Mouse (Mus musculus) kidney, adult 8-10 months (tissue): ENCODE measurements around the gene Hip1r.
A peak's percentile ranks its signal among the peaks of the same experiment; 100 is the strongest.

ENCODE experiments used
- DNase-seq, 2 experiments: peaks; one replicate each; pipeline ENCODE4 v3.0.0; 2022

Gene Hip1r

GRCm38 (mm10) chr5:123997811-123998210 is 24.4 kb downstream of the Hip1r start:
- DNase-seq: no peak

- no peak for DNase-seq
Observed at GRCm38 (mm10) chr5:123998370-123998769, 24.9 kb downstream of the Hip1r start.

GRCm38 (mm10) chr5:124000824-124001223 is 27.4 kb downstream of the Hip1r start:
- DNase-seq: peak; percentile 75 to 91

GRCm38 (mm10) chr5:124001274-124001673 is 27.8 kb downstream of the Hip1r start:
- no peak for DNase-seq

GRCm38 (mm10) chr5:124002876-124003275 is 29.4 kb downstream of the Hip1r start:
- DNase-seq: peak; percentile 74 to 79

- DNase-seq: no peak
Observed at GRCm38 (mm10) chr5:124003375-124003774, 29.9 kb downstream of the Hip1r start.

GRCm38 (mm10) chr5:124004356-124005150 is 31.1 kb downstream of the Hip1r start:
- peak; percentile 81 to 88 for DNase-seq

GRCm38 (mm10) chr5:124005151-124005500 is 31.7 kb downstream of the Hip1r start:
- no peak for DNase-seq

- peak in 1 of 2 experiments; percentile 47 for DNase-seq
Observed at GRCm38 (mm10) chr5:124005591-124005990, 32.2 kb downstream of the Hip1r start.

- DNase-seq: no peak
Observed at GRCm38 (mm10) chr5:124006082-124006873, 32.9 kb downstream of the Hip1r start.

- peak; percentile 71 to 74 for DNase-seq
Observed at GRCm38 (mm10) chr5:124006891-124007491, 33.6 kb downstream of the Hip1r start.

GRCm38 (mm10) chr5:124010077-124010476 is 36.6 kb downstream of the Hip1r start:
- DNase-seq: no peak

GRCm38 (mm10) chr5:124010910-124011655 is 37.7 kb downstream of the Hip1r start:
- DNase-seq: no peak

- DNase-seq: no peak
Observed at GRCm38 (mm10) chr5:124011927-124012326, 38.5 kb downstream of the Hip1r start.

GRCm38 (mm10) chr5:124012885-124013284 is 39.5 kb downstream of the Hip1r start:
- no peak for DNase-seq

GRCm38 (mm10) chr5:124013747-124014146 is 40.3 kb downstream of the Hip1r start:
- no peak for DNase-seq

- no peak for DNase-seq
Observed at GRCm38 (mm10) chr5:124014180-124014579, 40.8 kb downstream of the Hip1r start.

GRCm38 (mm10) chr5:124014791-124015251 is 41.4 kb downstream of the Hip1r start:
- DNase-seq: peak in 1 of 2 experiments; percentile 59

GRCm38 (mm10) chr5:124015727-124016126 is 42.3 kb downstream of the Hip1r start:
- no peak for DNase-seq

- peak in 1 of 2 experiments; percentile 44 for DNase-seq
Observed at GRCm38 (mm10) chr5:124016291-124016821, 42.9 kb downstream of the Hip1r start.

- DNase-seq: no peak
Observed at GRCm38 (mm10) chr5:124017941-124018340, 44.5 kb downstream of the Hip1r start.

- DNase-seq: no peak
Observed at GRCm38 (mm10) chr5:124018651-124019050, 45.2 kb downstream of the Hip1r start.
